Mouse (Mus musculus) bone marrow macrophage, adult 2 months (primary cell): ENCODE results near the gene Mettl6.

ENCODE experiments used
- CTCF ChIP-seq: IDR thresholded peaks from 2 replicates; pipeline ENCODE4 v1.5.1; 2012; ENCODE audit warnings: low read depth, mild to moderate bottlenecking, low read length, moderate library complexity
- POLR2A ChIP-seq: IDR thresholded peaks from 2 replicates; pipeline ENCODE4 v1.6.1; 2012; ENCODE audit warnings: mild to moderate bottlenecking, low read depth, low read length, borderline replicate concordance

DNA sequence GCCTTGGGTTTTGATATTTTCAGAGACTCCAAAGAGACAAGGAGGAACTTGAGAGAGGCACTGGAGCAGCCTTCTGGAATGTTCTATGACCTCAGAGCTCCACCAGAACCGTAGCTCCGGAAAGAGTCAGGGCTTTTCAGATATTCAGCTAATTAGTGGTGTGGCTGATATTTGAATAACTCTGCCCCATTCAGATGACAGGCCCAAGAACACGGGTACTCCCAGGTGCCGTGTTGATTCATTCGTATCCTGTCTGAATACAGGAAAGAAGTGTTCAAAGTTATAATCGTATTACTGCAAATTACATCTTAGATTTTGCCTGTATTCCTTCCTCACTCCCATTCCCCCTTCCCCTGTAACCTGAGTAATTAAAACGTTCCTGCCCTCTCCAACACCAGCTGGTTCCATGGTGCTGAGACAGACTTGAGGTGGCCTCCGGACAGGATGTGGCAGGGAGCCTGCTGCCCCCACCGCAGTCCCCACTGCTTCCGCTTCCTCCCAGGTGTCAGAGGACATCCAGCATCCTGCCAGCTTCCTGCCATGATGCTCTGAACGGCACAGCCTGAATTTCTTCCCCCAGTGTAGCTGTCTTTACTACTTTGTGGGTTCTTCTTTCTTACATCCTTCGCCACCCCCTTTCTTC, 36.8 kb upstream of the Mettl6 start:
- TF ChIP-seq CTCF (no peak), POLR2A (no peak)
